Mouse (Mus musculus) c-Kit-positive CD71-positive TER-119-positive erythroid progenitor cells, embryonic 14.5 days (primary cell): Measurements from ENCODE around the gene Il5ra.
A peak's percentile ranks its signal among the peaks of the same experiment; 100 is the strongest.

Experiments
- DNase-seq: peaks from one replicate; pipeline ENCODE4 v3.0.0-alpha.2; 2013; ENCODE audit warnings: low spot score

The Il5ra gene

DNA sequence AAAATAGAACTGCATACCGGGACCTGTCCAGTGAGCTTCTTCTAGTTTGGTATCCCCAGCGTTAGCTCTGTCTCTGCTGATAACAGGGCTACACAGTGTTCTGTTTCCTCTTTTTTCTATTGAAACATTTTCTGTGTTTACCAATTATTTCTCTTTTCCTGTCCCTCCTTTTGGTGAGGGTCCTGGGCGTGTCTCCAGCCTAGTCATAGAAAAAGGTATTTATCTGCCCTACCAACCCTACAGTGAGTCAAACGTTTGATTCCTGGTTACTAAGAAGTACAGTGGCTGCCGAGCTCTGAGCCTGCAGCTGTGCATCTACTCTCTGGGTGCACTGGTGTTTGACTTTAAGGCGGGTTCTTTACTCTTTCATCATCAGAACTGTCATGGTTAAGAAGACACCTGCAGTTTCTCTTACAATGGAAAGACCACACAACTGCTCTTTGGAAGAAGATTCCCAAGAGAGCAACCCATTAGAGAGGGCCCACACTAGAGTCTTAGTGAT lies at the start of gene Il5ra:
TSS of gene Il5ra (minus strand) at position 151 of the 502 bp plus-strand sequence.
- DNase-seq: no peak

GRCm38 (mm10) chr6:106794094-106794814 lies 45.4 kb upstream of the Il5ra start:
- DNase-seq: no peak

DNA sequence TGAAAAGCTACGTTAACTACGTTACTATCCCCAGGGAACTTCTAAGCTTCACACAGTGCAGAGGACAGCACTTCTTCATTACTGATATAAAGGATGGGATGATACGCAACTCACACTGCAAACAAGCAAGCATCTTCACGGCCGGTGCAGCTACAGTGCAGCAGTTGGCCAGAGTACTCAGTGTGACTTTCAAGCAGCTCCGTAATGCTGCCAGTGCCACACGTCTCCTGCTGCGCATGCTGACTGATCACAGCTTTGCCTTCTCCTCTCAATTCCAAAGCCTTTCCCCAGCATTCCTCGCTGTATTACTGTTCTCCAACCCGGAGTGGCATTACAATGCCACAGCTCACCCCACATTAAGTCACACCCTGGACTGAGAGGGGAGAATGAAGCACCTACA lies 44.8 kb upstream of the Il5ra start:
- no peak for DNase-seq

GRCm38 (mm10) chr6:106793088-106793487 lies 44.3 kb upstream of the Il5ra start:
- DNase-seq: no peak

DNA sequence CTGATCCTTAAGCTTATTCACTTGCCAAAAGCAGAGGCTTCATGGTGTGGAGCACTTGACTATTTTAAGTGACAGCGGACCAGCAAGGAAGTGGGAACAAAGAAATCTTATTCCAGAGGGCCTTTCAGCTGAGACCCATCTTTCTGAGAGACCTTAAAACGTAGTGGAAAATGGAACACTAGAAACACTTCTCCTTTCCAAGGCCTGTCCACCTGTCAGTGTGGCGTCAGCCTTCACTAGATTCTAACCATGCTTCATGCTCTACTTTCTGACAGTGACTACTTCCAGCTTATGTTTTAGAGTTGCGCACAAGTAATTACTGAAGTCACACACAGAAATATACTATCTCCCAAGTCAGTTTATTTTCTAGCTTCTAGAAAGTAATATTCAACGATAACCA lies 43.6 kb upstream of the Il5ra start:
- DNase-seq: no peak

DNA sequence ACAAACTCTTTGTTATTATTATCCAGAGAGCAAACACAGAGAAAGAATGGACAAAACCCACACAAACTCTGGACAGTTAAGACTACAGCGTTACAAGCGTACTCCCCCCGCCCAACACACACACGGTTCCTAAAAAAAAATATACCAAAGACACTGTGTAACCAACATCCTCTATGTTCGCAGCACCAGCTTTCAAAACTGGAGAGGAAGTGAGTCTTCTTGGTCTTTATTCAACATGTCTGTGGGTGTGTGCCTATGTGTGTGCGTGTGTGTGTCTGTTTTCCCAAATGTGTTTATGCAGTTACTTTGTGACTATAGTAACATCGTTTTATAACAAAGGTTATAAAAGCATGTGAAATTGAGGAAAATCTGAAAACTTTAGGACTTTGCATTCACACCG lies 42.6 kb upstream of the Il5ra start:
- DNase-seq: no peak

DNA sequence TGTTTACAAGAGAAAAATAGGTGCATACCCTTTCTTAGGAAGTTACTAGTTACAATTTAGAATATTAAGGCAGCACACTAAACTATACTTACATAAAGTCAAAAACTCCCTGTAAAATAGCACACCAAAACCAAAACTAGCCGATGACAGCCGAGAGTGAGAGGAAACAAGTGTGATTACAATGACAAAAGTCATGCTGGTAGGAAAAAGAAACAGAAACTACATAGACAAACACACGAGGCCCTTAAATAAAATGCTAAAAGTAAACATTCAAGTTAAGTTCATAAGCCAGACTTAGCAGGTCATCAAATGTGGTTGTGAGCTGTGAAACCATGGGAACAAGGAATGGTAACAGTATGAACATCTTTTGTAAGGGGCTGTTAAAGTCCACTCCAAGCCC lies 38.3 kb upstream of the Il5ra start:
- DNase-seq: no peak

GRCm38 (mm10) chr6:106770046-106770445 lies 21.2 kb upstream of the Il5ra start:
- DNase-seq: no peak

DNA sequence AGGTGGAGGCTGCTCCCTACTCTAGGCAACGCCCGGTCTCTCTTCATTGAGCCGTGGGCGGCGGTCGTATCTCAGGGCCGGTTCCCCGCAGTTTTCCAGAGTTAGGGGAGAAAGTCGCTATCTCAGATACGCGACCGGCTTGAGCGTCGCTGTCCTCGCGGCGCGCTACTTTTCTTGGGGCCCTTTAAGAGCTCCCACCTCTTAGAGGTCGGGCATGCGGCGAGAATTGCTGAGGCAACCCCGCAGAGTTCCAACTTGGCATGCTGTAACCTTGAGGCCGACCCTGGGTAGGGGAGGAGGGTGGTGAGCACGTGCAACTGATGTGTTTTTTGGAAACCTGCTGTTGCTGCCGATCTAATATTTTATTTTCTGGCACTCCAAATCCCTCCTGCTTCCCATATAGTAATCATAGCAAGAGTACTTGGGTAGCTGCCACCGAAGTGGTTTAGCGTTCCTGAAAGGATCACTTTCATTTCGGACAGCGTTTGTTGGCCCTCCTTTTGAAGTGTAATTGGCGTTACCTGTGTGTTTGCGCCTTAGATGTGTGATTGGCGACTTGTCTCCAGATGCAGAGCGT lies 20.5 kb upstream of the Il5ra start:
- no peak for DNase-seq

- peak; percentile 95 for DNase-seq
Measured at GRCm38 (mm10) chr6:106768640-106769289, 19.9 kb upstream of the Il5ra start, which contains the start of gene Trnt1. Trnt1 (plus strand) TSS chr6:106769120.

DNA sequence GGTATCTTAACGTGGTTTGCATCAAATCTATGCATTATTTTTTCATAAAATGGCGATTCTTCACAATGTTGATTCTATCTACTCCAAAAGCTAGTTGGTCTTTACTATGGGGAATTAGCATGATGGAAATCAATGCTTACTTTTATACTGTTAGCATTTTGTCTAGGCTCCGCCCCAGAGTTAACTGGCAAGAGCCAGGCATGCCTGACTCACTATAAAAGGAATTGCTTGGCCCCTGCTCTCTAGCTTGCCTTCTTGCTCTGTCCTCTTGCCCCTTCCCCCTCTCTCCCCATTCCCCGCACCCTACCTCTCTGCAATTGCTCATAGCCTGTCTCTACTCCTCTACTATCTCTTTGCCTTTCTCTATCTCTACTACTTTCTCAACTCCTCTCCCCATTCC lies 17.9 kb upstream of the Il5ra start:
- DNase-seq: no peak

DNA sequence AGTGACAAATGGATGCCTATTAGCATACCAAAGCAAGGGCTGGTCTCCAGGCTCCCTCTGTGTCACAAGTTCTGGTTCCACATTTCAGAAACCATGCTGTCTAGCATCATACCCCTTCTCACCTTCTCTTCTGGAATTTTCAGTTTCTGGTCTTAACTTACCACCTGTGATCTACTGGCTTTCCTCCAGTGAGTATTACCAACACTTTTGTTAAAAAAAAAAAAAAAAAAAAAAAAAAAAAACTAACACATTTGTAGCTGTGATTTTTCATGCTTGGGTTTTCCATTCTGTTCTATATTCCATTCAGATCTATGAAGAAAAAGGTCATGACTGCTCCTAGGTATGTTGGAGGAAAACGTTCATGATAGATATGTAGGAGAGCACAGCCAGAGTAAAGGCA lies 17.1 kb upstream of the Il5ra start:
- no peak for DNase-seq

- no peak for DNase-seq
Measured at GRCm38 (mm10) chr6:106761486-106761885, 12.6 kb upstream of the Il5ra start.

- no peak for DNase-seq
Measured at GRCm38 (mm10) chr6:106760473-106761218, 11.8 kb upstream of the Il5ra start.

DNA sequence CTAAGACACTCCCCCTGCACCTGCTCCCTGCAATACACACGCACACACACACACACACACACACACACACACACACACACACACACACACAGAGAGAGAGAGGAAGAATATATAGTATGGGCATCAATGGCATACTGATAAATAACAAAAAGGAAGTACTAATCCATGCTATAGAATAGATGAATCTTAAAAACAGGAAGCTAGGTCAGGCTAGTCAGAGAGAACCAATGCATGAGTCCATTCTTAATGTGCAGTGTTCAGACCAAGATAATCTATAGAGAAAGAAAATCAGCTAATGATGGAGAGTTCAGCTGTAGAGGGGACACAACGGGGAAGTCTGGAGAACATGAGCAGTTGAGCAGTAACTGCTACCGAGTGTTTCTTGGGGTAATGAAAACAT lies 9.5 kb upstream of the Il5ra start:
- no peak for DNase-seq

DNA sequence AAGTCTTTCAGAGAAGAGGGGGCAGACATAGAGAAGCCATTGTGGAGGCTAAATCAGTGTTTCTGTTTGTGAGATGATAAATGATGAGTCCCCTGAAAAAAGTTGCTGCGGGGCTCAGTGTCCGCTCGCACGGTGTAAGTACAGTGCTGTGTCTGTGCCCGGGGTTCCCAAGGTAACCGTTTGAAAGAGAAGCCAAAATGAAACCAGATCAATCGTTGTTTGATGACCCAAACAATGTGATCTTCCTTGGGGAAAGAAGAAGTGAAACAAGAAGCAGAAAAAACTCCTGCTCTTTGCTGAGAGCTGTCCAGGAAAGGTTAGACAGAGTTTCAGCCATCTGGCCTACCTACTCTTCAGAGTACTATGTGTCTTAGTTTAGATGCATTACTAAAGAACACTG lies 1.5 kb upstream of the Il5ra start:
- no peak for DNase-seq

- no peak for DNase-seq
Measured at GRCm38 (mm10) chr6:106747804-106748203, 1.0 kb downstream of the Il5ra start.

- DNase-seq: no peak
Measured at GRCm38 (mm10) chr6:106747251-106747650, 1.6 kb downstream of the Il5ra start.

DNA sequence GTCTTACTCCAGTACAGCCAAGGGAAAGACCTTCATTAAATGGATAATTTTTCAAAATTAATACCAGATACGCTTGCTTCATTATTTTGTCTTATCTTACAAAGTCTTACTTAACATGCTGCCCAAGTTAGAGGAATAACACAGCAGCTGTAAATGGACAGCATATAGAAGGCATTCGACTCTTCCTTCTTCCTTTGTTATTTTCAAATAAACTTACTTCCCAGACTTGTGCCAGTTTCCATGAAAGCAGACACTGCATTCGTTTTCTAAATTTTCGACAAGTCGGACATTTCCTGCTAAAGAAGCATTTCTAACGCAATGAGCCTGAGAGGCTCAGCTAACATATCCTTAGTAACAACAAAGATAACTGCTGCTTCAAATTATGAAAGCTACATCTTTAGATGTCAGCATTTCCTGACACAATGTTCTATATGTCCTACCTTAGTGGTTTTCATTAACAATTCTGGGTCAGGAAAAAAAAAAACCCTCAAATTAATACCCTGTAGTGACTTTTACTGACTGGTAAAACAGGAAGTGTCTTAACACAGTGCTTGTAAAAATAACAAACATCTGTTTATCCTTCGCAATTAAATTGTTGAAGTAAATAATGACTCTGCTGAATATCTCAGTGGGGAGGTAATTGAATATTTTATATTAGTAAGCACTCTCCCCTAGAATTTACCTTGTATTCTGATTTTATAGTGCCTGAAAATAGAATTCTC lies 3.0 kb downstream of the Il5ra start:
- no peak for DNase-seq

DNA sequence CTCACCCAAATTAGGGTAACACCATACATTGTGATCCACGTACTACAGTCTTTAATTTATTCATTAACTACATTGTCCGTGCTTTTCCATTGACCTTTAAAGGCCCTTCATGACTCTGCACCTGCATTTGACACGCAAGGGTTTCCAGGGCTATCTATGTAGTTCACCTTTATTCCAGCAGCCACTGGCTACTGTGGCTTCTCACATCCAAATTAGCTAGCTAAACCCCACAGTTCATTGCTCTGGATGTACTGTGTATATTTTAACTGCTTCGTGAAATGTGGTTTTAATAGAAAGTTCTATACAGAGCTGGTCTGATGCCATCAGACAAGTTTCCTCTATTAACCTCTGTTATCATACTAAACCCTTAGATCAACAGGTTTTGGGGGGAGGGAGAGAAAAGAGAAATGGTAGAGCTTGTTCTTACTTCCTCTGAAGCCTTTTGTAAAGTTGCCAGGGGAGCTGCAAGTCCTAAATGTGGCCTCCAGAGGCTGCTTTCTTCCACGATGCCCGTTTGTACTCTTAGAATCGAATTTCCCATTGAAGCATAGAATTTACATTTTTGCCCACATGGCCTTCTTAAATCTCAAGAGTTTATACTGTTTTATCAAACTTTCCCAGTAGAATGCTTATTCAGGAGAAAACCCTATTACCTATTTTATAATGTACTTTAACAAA lies 5.1 kb downstream of the Il5ra start:
- no peak for DNase-seq

- DNase-seq: no peak
Measured at GRCm38 (mm10) chr6:106740244-106740825, 8.5 kb downstream of the Il5ra start.
